Mouse (Mus musculus): ENCODE measurements around the gene Ppp3ca.

DNA sequence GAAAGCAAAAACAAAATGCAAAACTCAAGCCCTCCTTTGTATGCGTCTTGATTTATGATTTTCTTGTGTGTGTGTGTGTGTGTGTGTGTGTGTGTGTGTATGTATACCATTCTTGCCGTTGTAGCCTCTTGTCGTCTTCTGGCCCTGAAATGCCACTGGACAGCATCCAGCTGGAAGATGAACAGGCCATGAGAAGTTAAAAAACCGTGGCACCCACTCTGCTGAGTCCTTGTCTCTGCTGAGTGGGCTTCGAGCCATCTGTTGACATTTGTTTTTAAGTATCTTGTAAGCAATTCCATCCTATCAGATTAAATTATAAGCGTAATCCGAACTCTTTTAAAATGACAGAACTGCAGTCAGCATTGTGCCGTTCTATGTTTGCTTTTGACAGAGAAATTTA is 8.5 kb downstream of the Ppp3ca start:
- TF ChIP-seq CTCF (IDR thresholded peaks at IDR 0.05; ENCODE audit: low read depth) (no peak), EP300 (IDR thresholded peaks at IDR 0.05; ENCODE audit: low read depth) (no peak)

Measured in liver, embryonic 14.5 days (tissue).